Comparison of ENCODE assay signal across 36 mouse cellular contexts in genomic region chr9:22505574-22505973, GRCm38 (mm10). TPM values are rescaled to one million over a fixed set of nuclear protein-coding genes. Genes with fewer than 3 reads are reported as not detected.
DNase-seq lines count a peak whose midpoint lies in the region; ATAC-seq and TF ChIP-seq lines count a peak whose summit lies in the region.
"Had no signal": no experiment of that assay in that cellular context is flagged by ENCODE, and none has a peak within 500 bp of the region (broad histone marks: within the 10 kb centered on the region; RNA-seq: fewer than 3 reads in every experiment).

No protein-coding gene starts in this region.

- no peak overlapping the region for H3K4me3 ChIP-seq in kidney, embryonic 14.5 days (ENCODE audit: low read length)
- H3K4me3 ChIP-seq in intestine, postnatal 0 days (ENCODE audit: low read depth, low read length), result no peak overlapping the region
- no peak overlapping the region for H3K4me3 ChIP-seq in forebrain, embryonic 10.5 days
- H3K4me3 ChIP-seq: forebrain, embryonic 15.5 days; heart, embryonic 12.5 days; hindbrain, embryonic 10.5 days; hindbrain, embryonic 15.5 days; kidney, embryonic 15.5 days; layer of hippocampus, adult 2 months; left cerebral cortex, adult 2 months; limb, embryonic 13.5 days; megakaryocyte, embryonic 14.5 days; midbrain, embryonic 13.5 days had no signal

- DNase-seq in kidney, adult 9 months, result peak; percentile 12
- DNase-seq in adipocyte (ENCODE audit: low spot score), result peak; percentile 60
- peak; percentile 24 for DNase-seq in yolk sac, embryonic 10.5 days (ENCODE audit: low spot score)
- no peak for DNase-seq in right cerebral cortex, postnatal 14 days
- no peak for DNase-seq in forebrain, embryonic 10.5 days (ENCODE audit: extremely low spot score, low spot score)
- DNase-seq: adrenal gland, adult 8-10 months; cerebellum, adult 9-10 months; cerebellum, postnatal 36 days; gastrocnemius, postnatal 25 days; heart, adult 18-20 months; heart, postnatal 10 days; kidney, postnatal 36 days; lung, postnatal 36 days; right cerebral cortex, postnatal 25 days; spleen, adult 18-20 months had no signal

- H3K9ac ChIP-seq in kidney, embryonic 14.5 days (ENCODE audit: low read depth, low read length), result no peak overlapping the region
- no peak overlapping the region for H3K9ac ChIP-seq in intestine, postnatal 0 days (ENCODE audit: low read depth, low read length)
- H3K9ac ChIP-seq: forebrain, embryonic 15.5 days; heart, embryonic 12.5 days; hindbrain, embryonic 15.5 days; kidney, embryonic 15.5 days; limb, embryonic 13.5 days; midbrain, embryonic 13.5 days had no signal

- H3K27ac ChIP-seq in kidney, embryonic 14.5 days (ENCODE audit: low read depth, low read length), result no peak overlapping the region
- H3K27ac ChIP-seq in intestine, postnatal 0 days (ENCODE audit: low read depth, low read length), result no peak overlapping the region
- no peak overlapping the region for H3K27ac ChIP-seq in forebrain, embryonic 10.5 days
- H3K27ac ChIP-seq: forebrain, embryonic 15.5 days; hindbrain, embryonic 10.5 days; hindbrain, embryonic 15.5 days; kidney, embryonic 15.5 days; layer of hippocampus, adult 2 months; left cerebral cortex, adult 2 months; limb, embryonic 13.5 days; midbrain, embryonic 13.5 days had no signal

- H3K4me1 ChIP-seq in kidney, embryonic 14.5 days (ENCODE audit: control insufficient read depth, insufficient read depth, low read length), result no peaks in the 10 kb centered on the region
- H3K4me1 ChIP-seq in intestine, postnatal 0 days (replicated peaks; ENCODE audit: control insufficient read depth, insufficient read depth, low read length), result no peaks in the 10 kb centered on the region
- no peaks in the 10 kb centered on the region for H3K4me1 ChIP-seq in forebrain, embryonic 10.5 days
- H3K4me1 ChIP-seq: hindbrain, embryonic 10.5 days; hindbrain, embryonic 15.5 days; midbrain, embryonic 13.5 days had no signal

- TF ChIP-seq CTCF in intestine, postnatal 0 days (IDR thresholded peaks at IDR 0.05; ENCODE audit: low read depth), result no peak

- WGBS in kidney, embryonic 14.5 days, result 79% methylated on average over 2 of the region's 2 CpGs
- 41% methylated on average over 2 of the region's 2 CpGs for WGBS in intestine, postnatal 0 days
- WGBS in forebrain, embryonic 10.5 days, result 68% methylated on average over 2 of the region's 2 CpGs

- ATAC-seq in kidney, embryonic 14.5 days (ENCODE audit: low FRiP score, low TSS enrichment), result no peak
- ATAC-seq in intestine, postnatal 0 days, result peak; percentile 87
- ATAC-seq: CD4-positive, CD25-positive, alpha-beta regulatory T cell, adult 4 months; forebrain, embryonic 15.5 days; inflammation-experienced regulatory T-cells, adult 6 months; midbrain, embryonic 13.5 days had no signal

- no peaks in the 10 kb centered on the region for H3K9me3 ChIP-seq in kidney, embryonic 14.5 days (ENCODE audit: control insufficient read depth, low read length)
- no peaks in the 10 kb centered on the region for H3K9me3 ChIP-seq in intestine, postnatal 0 days (ENCODE audit: control insufficient read depth)
- H3K9me3 ChIP-seq in forebrain, embryonic 10.5 days, result no peaks in the 10 kb centered on the region
- H3K9me3 ChIP-seq: forebrain, embryonic 15.5 days; heart, embryonic 12.5 days; hindbrain, embryonic 10.5 days; hindbrain, embryonic 15.5 days; kidney, embryonic 15.5 days; limb, embryonic 13.5 days; megakaryocyte, embryonic 14.5 days; midbrain, embryonic 13.5 days had no signal

- H3K27me3 ChIP-seq in kidney, embryonic 14.5 days (ENCODE audit: control insufficient read depth, insufficient read depth, low read length), result no peaks in the 10 kb centered on the region
- no peaks in the 10 kb centered on the region for H3K27me3 ChIP-seq in intestine, postnatal 0 days (replicated peaks; ENCODE audit: control insufficient read depth, insufficient read depth, low read length)
- H3K27me3 ChIP-seq in forebrain, embryonic 10.5 days (ENCODE audit: poor library complexity, severe bottlenecking), result no peaks in the 10 kb centered on the region
- H3K27me3 ChIP-seq: forebrain, embryonic 15.5 days; heart, embryonic 12.5 days; hindbrain, embryonic 15.5 days; kidney, embryonic 15.5 days; limb, embryonic 13.5 days; megakaryocyte, embryonic 14.5 days; midbrain, embryonic 13.5 days had no signal

- no peak overlapping the region for H3K4me2 ChIP-seq in kidney, embryonic 14.5 days (replicated peaks; ENCODE audit: low read depth, low read length)
- no peak overlapping the region for H3K4me2 ChIP-seq in intestine, postnatal 0 days (replicated peaks; ENCODE audit: low read depth)
- H3K4me2 ChIP-seq: forebrain, embryonic 15.5 days; heart, embryonic 12.5 days; hindbrain, embryonic 15.5 days; kidney, embryonic 15.5 days; limb, embryonic 13.5 days; midbrain, embryonic 13.5 days had no signal

- H3K36me3 ChIP-seq in kidney, embryonic 14.5 days (ENCODE audit: control insufficient read depth, insufficient read depth, low read length), result no peaks in the 10 kb centered on the region
- H3K36me3 ChIP-seq in intestine, postnatal 0 days (ENCODE audit: control insufficient read depth, insufficient read depth), result no peaks in the 10 kb centered on the region
- H3K36me3 ChIP-seq in forebrain, embryonic 10.5 days (replicated peaks), result no peaks in the 10 kb centered on the region
- H3K36me3 ChIP-seq: forebrain, embryonic 15.5 days; heart, embryonic 12.5 days; hindbrain, embryonic 10.5 days; hindbrain, embryonic 15.5 days; kidney, embryonic 15.5 days; midbrain, embryonic 13.5 days had no signal

RNA-seq across cellular contexts. Expression of gene Bbs9, which starts 30.1 kb away (rescaled TPM):
- 6.2 and 12.3 TPM in 2 replicates for polyA plus RNA-seq in kidney, embryonic 14.5 days (2014; fragmentation: Nextera tagmentation; extraction: Ambion mirVana)
- 4.9 and 5.8 TPM in 2 replicates for polyA plus RNA-seq in intestine, postnatal 0 days (2015; fragmentation: Nextera tagmentation; extraction: Ambion mirVana)
- 14.6 and 14.9 TPM in 2 replicates for polyA plus RNA-seq in forebrain, embryonic 10.5 days (2016; fragmentation: Nextera tagmentation; extraction: Ambion mirVana)

RNA-seq across cellular contexts. Expression of gene Rp9, which starts 36.0 kb away (rescaled TPM):
- polyA plus RNA-seq in kidney, embryonic 14.5 days (2014; fragmentation: Nextera tagmentation; extraction: Ambion mirVana), result 72.1 and 86.0 TPM in 2 replicates
- polyA plus RNA-seq in intestine, postnatal 0 days (2015; fragmentation: Nextera tagmentation; extraction: Ambion mirVana), result 94.5 and 95.2 TPM in 2 replicates
- 43.8 and 43.9 TPM in 2 replicates for polyA plus RNA-seq in forebrain, embryonic 10.5 days (2016; fragmentation: Nextera tagmentation; extraction: Ambion mirVana)

RNA-seq across cellular contexts. Expression of gene Gm17545, which starts 51.5 kb away (rescaled TPM):
- not detected in 2 replicates for polyA plus RNA-seq in kidney, embryonic 14.5 days (2014; fragmentation: Nextera tagmentation; extraction: Ambion mirVana)
- not detected in 2 replicates for polyA plus RNA-seq in intestine, postnatal 0 days (2015; fragmentation: Nextera tagmentation; extraction: Ambion mirVana)
- not detected in 2 replicates for polyA plus RNA-seq in forebrain, embryonic 10.5 days (2016; fragmentation: Nextera tagmentation; extraction: Ambion mirVana)
- polyA plus RNA-seq: CD4-positive, CD25-positive, alpha-beta regulatory T cell, adult 4 months; embryonic facial prominence, embryonic 11.5 days; forebrain, embryonic 15.5 days; frontal cortex, adult 2 months; heart, embryonic 12.5 days; hindbrain, embryonic 10.5 days; hindbrain, embryonic 15.5 days; inflammation-experienced regulatory T-cells, adult 6 months; kidney, embryonic 15.5 days; limb, embryonic 13.5 days; liver, embryonic 16.5 days; lung, embryonic 16.5 days; midbrain, embryonic 13.5 days; neural tube, embryonic 14.5 days; stomach, embryonic 16.5 days; thymus, adult 2 months had no signal

Comparison
In these comparisons a context has a peak if more than half of its experiments do, and no peak if none do; other contexts are left out.
1. DNase-seq: peak in kidney, adult 9 months (single experiment), adipocyte (single experiment) and yolk sac, embryonic 10.5 days (single experiment); none in right cerebral cortex, postnatal 14 days (single experiment) and forebrain, embryonic 10.5 days (single experiment).